Mouse (Mus musculus): ENCODE measurements around the gene Lingo4.

- TF ChIP-seq TCF3 (IDR thresholded peaks at IDR 0.05; ENCODE audit: insufficient read length, low read depth) (no peak), TCF12 (IDR thresholded peaks at IDR 0.05; ENCODE audit: insufficient read depth, poor library complexity, severe bottlenecking) (no peak), REST (IDR thresholded peaks at IDR 0.05; ENCODE audit: insufficient read depth, insufficient read length) (no peak), POLR2A (IDR thresholded peaks at IDR 0.05; ENCODE audit: insufficient read length, low read depth) (no peak), USF1 (IDR thresholded peaks at IDR 0.05; ENCODE audit: low read depth) (no peak), MYOG (IDR thresholded peaks at IDR 0.05; ENCODE audit: control insufficient read depth in 1 of 3, insufficient read depth in 1 of 3, insufficient read length in 2 of 3, low read depth in 2 of 3) (peak in 1 of 3 experiments; percentile 27), CEBPB (IDR thresholded peaks at IDR 0.05; ENCODE audit: insufficient read depth, poor library complexity, severe bottlenecking) (no peak), E2F4 (IDR thresholded peaks at IDR 0.05; ENCODE audit: insufficient read depth) (no peak)
Observed at GRCm38 (mm10) chr3:94373090-94373489, 25.2 kb upstream of the Lingo4 start.
